Mouse (Mus musculus) heart, adult 2 months (tissue): ENCODE measurements around the gene Map3k7cl.

Experiments
- CTCF ChIP-seq: fragments of 200-600 bp; IDR thresholded peaks from 2 replicates; pipeline ENCODE4 v1.8.1; 2022; ENCODE audit warnings: antibody characterized with exemption, mild to moderate bottlenecking, moderate library complexity
- EP300 ChIP-seq: fragments of 200-500 bp; IDR thresholded peaks from 2 replicates; pipeline ENCODE4 v1.6.1; 2011; ENCODE audit warnings: low read depth, low read length, control low read depth; ENCODE audit not compliant: insufficient read depth
- POLR2A ChIP-seq: fragments of 200-500 bp; IDR thresholded peaks from 2 replicates; pipeline ENCODE4 v1.6.1; 2011; ENCODE audit warnings: mild to moderate bottlenecking, low read depth, low read length, control low read depth; ENCODE audit not compliant: insufficient read depth

- TF ChIP-seq CTCF (no peak), POLR2A (no peak), EP300 (no peak)
These were observed 25.4 kb upstream of the Map3k7cl start for GRCm38 (mm10) chr16:87527553-87528249.
